Mouse (Mus musculus): Measurements from ENCODE around the gene Defb9. TPM values are rescaled to one million over a fixed set of nuclear protein-coding genes. Genes with fewer than 3 reads are reported as not detected.
"Not testable (repeated sequence)": the region's sequence is repeated elsewhere in the genome, so short reads cannot be mapped to it uniquely, and the experiment has no call there.

The Defb9 gene
- polyA plus RNA-seq (2014; fragmentation: Nextera tagmentation; extraction: Ambion mirVana): not detected in 2 replicates

- H3K36me3 ChIP-seq (ENCODE audit: control insufficient read depth, insufficient read depth, low read length); H3K4me2 ChIP-seq (replicated peaks; ENCODE audit: low read depth, low read length); H3K4me1 ChIP-seq (ENCODE audit: control insufficient read depth, insufficient read depth, low read length); H3K4me3 ChIP-seq (ENCODE audit: low read depth, low read length); H3K9ac ChIP-seq (replicated peaks; ENCODE audit: low read depth, low read length); H3K27me3 ChIP-seq (ENCODE audit: control insufficient read depth, insufficient read depth, low read length); H3K9me3 ChIP-seq (ENCODE audit: control insufficient read depth, low read depth, low read length); H3K27ac ChIP-seq (ENCODE audit: low read length); ATAC-seq (ENCODE audit: insufficient number of reproducible peaks, insufficient read depth, low FRiP score, low read depth): not testable (repeated sequence)
Measured at GRCm38 (mm10) chr8:21885321-21885720, at the start of gene Defb9. Gene Defb9 (minus strand): TSS chr8:21885421.

- Histone ChIP-seq H3K4me1 (ENCODE audit: control insufficient read depth, insufficient read depth, low read length) (no peaks in the 10 kb centered on the region), H3K9ac (replicated peaks; ENCODE audit: low read depth, low read length) (no peak within 1 kb of the TSS), H3K4me2 (replicated peaks; ENCODE audit: low read depth, low read length) (no peak within 1 kb of the TSS)
Measured at GRCm38 (mm10) chr8:21932610-21933009, 47.4 kb upstream of the Defb9 start, which contains the start of gene Defb15. Gene Defb15 (minus strand): TSS chr8:21932710.

GRCm38 (mm10) chr8:21930754-21931153, 45.5 kb upstream of the Defb9 start:
- not testable (repeated sequence) for H3K36me3 ChIP-seq (ENCODE audit: control insufficient read depth, insufficient read depth, low read length); H3K27ac ChIP-seq (ENCODE audit: low read length); H3K4me1 ChIP-seq (ENCODE audit: control insufficient read depth, insufficient read depth, low read length); H3K27me3 ChIP-seq (ENCODE audit: control insufficient read depth, insufficient read depth, low read length); H3K4me2 ChIP-seq (replicated peaks; ENCODE audit: low read depth, low read length); ATAC-seq (ENCODE audit: insufficient number of reproducible peaks, insufficient read depth, low FRiP score, low read depth); H3K4me3 ChIP-seq (ENCODE audit: low read depth, low read length); H3K9ac ChIP-seq (replicated peaks; ENCODE audit: low read depth, low read length); H3K9me3 ChIP-seq (ENCODE audit: control insufficient read depth, low read depth, low read length)
- 88% methylated on average over 3 of the region's 3 CpGs for WGBS

More at GRCm38 (mm10) chr8:21932610-21933009, 47.4 kb upstream of the Defb9 start, which contains the start of gene Defb15:
- Histone ChIP-seq H3K27ac (ENCODE audit: low read length) (no peak within 1 kb of the TSS), H3K4me3 (ENCODE audit: low read depth, low read length) (no peak within 1 kb of the TSS), H3K36me3 (ENCODE audit: control insufficient read depth, insufficient read depth, low read length) (no peaks in the 10 kb centered on the region), H3K27me3 (ENCODE audit: control insufficient read depth, insufficient read depth, low read length) (no peaks in the 10 kb centered on the region), H3K9me3 (ENCODE audit: control insufficient read depth, low read depth, low read length) (no peaks in the 10 kb centered on the region)
- 93% methylated on average over 6 of the region's 6 CpGs for WGBS
- no peak for ATAC-seq (ENCODE audit: insufficient number of reproducible peaks, insufficient read depth, low FRiP score, low read depth)

- no peak overlapping the region for H3K4me3 ChIP-seq (ENCODE audit: low read depth, low read length)
- no peak overlapping the region for H3K27ac ChIP-seq (ENCODE audit: low read length)
- 71% methylated on average over 3 of the region's 3 CpGs for WGBS
- no peak overlapping the region for H3K4me2 ChIP-seq (replicated peaks; ENCODE audit: low read depth, low read length)
- ATAC-seq (ENCODE audit: insufficient number of reproducible peaks, insufficient read depth, low FRiP score, low read depth): no peak
- no peak overlapping the region for H3K9ac ChIP-seq (replicated peaks; ENCODE audit: low read depth, low read length)
- no peaks in the 10 kb centered on the region for H3K27me3 ChIP-seq (ENCODE audit: control insufficient read depth, insufficient read depth, low read length)
- H3K36me3 ChIP-seq (ENCODE audit: control insufficient read depth, insufficient read depth, low read length): no peaks in the 10 kb centered on the region
- no peaks in the 10 kb centered on the region for H3K4me1 ChIP-seq (ENCODE audit: control insufficient read depth, insufficient read depth, low read length)
- no peaks in the 10 kb centered on the region for H3K9me3 ChIP-seq (ENCODE audit: control insufficient read depth, low read depth, low read length)
Measured at GRCm38 (mm10) chr8:21915625-21916024, 30.4 kb upstream of the Defb9 start.

GRCm38 (mm10) chr8:21912554-21912953, 27.3 kb upstream of the Defb9 start:
- H3K27me3 ChIP-seq (ENCODE audit: control insufficient read depth, insufficient read depth, low read length): no peaks in the 10 kb centered on the region
- no peak overlapping the region for H3K27ac ChIP-seq (ENCODE audit: low read length)
- H3K4me3 ChIP-seq (ENCODE audit: low read depth, low read length): no peak overlapping the region
- H3K36me3 ChIP-seq (ENCODE audit: control insufficient read depth, insufficient read depth, low read length): no peaks in the 10 kb centered on the region
- H3K9ac ChIP-seq (replicated peaks; ENCODE audit: low read depth, low read length): no peak overlapping the region
- no peaks in the 10 kb centered on the region for H3K4me1 ChIP-seq (ENCODE audit: control insufficient read depth, insufficient read depth, low read length)
- H3K4me2 ChIP-seq (replicated peaks; ENCODE audit: low read depth, low read length): no peak overlapping the region
- 21% methylated on average over 2 of the region's 2 CpGs for WGBS
- no peak for ATAC-seq (ENCODE audit: insufficient number of reproducible peaks, insufficient read depth, low FRiP score, low read depth)
- no peaks in the 10 kb centered on the region for H3K9me3 ChIP-seq (ENCODE audit: control insufficient read depth, low read depth, low read length)

- H3K4me3 ChIP-seq (ENCODE audit: low read depth, low read length): no peak overlapping the region
- 20% methylated on average over 1 of the region's 1 CpGs for WGBS
- H3K4me2 ChIP-seq (replicated peaks; ENCODE audit: low read depth, low read length): no peak overlapping the region
- no peaks in the 10 kb centered on the region for H3K27me3 ChIP-seq (ENCODE audit: control insufficient read depth, insufficient read depth, low read length)
- H3K4me1 ChIP-seq (ENCODE audit: control insufficient read depth, insufficient read depth, low read length): no peaks in the 10 kb centered on the region
- no peaks in the 10 kb centered on the region for H3K9me3 ChIP-seq (ENCODE audit: control insufficient read depth, low read depth, low read length)
- no peak overlapping the region for H3K9ac ChIP-seq (replicated peaks; ENCODE audit: low read depth, low read length)
- no peak for ATAC-seq (ENCODE audit: insufficient number of reproducible peaks, insufficient read depth, low FRiP score, low read depth)
- no peak overlapping the region for H3K27ac ChIP-seq (ENCODE audit: low read length)
- H3K36me3 ChIP-seq (ENCODE audit: control insufficient read depth, insufficient read depth, low read length): no peaks in the 10 kb centered on the region
Measured at GRCm38 (mm10) chr8:21911931-21912330, 26.7 kb upstream of the Defb9 start.

GRCm38 (mm10) chr8:21906290-21906689, 21.1 kb upstream of the Defb9 start, which contains the start of gene Defb11:
Gene Defb11 (minus strand): TSS chr8:21906412.
- not testable (repeated sequence) for H3K27ac ChIP-seq (ENCODE audit: low read length); H3K27me3 ChIP-seq (ENCODE audit: control insufficient read depth, insufficient read depth, low read length); H3K4me3 ChIP-seq (ENCODE audit: low read depth, low read length); ATAC-seq (ENCODE audit: insufficient number of reproducible peaks, insufficient read depth, low FRiP score, low read depth); H3K36me3 ChIP-seq (ENCODE audit: control insufficient read depth, insufficient read depth, low read length); H3K4me2 ChIP-seq (replicated peaks; ENCODE audit: low read depth, low read length); H3K9me3 ChIP-seq (ENCODE audit: control insufficient read depth, low read depth, low read length); H3K9ac ChIP-seq (replicated peaks; ENCODE audit: low read depth, low read length); H3K4me1 ChIP-seq (ENCODE audit: control insufficient read depth, insufficient read depth, low read length)

- not testable (repeated sequence) for H3K36me3 ChIP-seq (ENCODE audit: control insufficient read depth, insufficient read depth, low read length); H3K9ac ChIP-seq (replicated peaks; ENCODE audit: low read depth, low read length); ATAC-seq (ENCODE audit: insufficient number of reproducible peaks, insufficient read depth, low FRiP score, low read depth); H3K9me3 ChIP-seq (ENCODE audit: control insufficient read depth, low read depth, low read length); H3K27me3 ChIP-seq (ENCODE audit: control insufficient read depth, insufficient read depth, low read length); H3K4me1 ChIP-seq (ENCODE audit: control insufficient read depth, insufficient read depth, low read length); H3K4me3 ChIP-seq (ENCODE audit: low read depth, low read length); H3K27ac ChIP-seq (ENCODE audit: low read length); H3K4me2 ChIP-seq (replicated peaks; ENCODE audit: low read depth, low read length)
- WGBS: 58% methylated on average over 1 of the region's 1 CpGs
Measured at GRCm38 (mm10) chr8:21858586-21858985, 26.6 kb downstream of the Defb9 start, which contains the start of gene Defb10. Gene Defb10 (plus strand): TSS chr8:21858901.

All from stomach, embryonic 14.5 days (tissue).